Mouse (Mus musculus) ovary, adult 10 weeks (tissue): ENCODE data around the gene Tmem256. TPM values are rescaled to one million over a fixed set of nuclear protein-coding genes. Genes with fewer than 3 reads are reported as not detected.

Source experiments
- polyA plus RNA-seq: library from polyadenylated mRNA; stranded (reverse); fragments of 350-450 nt; fragmentation: Illumina TruSeq; extraction: RNeasy Lipid Tissue Mini Kit (QIAGEN cat#74804); gene quantifications from one replicate; pipeline ENCODE4 v1.2.3, GENCODE M21; 2014

The Tmem256 gene
- 16.6 TPM for polyA plus RNA-seq

DNA sequence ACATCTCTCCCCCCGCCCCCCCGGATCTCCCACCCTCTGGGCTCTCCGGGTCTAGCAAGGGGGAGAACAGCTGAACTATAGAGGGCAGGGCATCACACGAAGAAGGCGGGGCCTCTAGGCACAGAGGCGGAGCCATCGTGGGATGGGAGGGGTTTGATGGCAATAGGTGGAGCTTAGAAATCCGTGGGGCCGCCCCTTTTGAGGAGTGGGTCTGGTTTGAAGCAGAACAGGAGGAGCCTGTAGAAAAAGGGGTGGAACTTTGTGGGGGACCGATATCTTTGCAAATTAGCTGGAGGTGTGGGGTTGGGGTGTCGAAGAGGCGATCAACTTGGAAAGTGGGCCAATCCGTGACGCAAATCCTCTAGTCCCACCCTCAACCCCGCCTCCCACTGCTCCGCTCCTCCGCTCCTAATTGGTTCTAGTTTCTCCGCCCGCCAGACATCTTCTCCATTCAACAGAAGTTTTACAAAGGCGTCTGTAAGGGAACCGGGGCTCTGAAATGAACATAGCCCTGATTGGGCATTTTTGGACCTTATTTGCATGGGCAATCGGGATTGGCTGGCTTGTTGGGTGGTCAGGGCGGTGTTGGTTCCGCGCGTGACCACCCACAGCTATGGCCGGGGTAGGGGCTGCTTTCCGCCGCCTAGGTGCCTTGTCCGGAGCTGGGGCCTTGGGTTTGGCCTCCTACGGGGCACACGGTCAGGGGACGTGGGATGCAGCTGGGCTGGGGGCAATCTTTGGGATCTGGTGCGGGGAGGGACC lies at the start of gene Tmem256:
TSS of gene Tmem256 (plus strand) at position 563 of the 762 bp plus-strand sequence.

DNA sequence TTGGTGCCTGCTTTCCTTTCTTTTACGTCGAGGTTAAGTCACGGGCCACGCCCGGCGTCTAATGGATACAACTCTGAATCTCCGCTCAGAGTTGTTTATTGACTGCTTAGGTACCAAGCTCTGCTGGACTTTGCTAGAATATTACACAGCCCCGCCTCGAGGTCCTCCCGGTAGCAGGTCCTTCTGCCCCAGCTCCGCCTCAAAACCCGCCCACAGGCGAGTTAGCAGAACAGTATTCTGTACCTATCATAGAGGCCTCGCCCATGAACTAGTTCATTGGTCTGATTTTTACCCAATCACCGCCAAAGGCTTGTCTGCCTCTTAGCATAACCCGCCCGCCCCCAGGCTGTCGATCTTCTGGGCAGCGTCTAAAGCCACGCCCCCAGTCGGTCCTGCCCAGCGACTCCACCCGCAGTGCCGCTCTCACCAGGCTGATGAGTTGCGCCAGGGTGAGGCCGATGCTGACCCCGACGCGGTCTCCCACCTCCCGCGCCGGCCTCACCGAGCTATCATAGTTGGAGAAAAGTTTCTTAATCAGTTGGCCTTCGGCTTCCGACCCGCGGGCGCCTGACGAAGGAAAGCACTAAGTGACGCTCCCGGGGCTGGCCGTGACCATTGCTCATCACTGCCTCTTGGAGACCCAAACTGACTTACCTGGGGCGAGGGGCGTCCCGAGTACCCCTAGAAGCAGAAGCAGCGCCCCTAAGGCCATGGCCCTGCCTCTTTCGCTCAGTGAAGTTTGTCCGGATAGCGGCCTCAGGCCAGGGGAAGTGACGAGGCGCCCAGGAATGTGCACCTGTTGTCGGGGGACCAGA lies 42.9 kb upstream of the Tmem256 start, which contains the start of gene Chrnb1:
TSS of gene Chrnb1 (minus strand) at position 776 of the 815 bp plus-strand sequence.

DNA sequence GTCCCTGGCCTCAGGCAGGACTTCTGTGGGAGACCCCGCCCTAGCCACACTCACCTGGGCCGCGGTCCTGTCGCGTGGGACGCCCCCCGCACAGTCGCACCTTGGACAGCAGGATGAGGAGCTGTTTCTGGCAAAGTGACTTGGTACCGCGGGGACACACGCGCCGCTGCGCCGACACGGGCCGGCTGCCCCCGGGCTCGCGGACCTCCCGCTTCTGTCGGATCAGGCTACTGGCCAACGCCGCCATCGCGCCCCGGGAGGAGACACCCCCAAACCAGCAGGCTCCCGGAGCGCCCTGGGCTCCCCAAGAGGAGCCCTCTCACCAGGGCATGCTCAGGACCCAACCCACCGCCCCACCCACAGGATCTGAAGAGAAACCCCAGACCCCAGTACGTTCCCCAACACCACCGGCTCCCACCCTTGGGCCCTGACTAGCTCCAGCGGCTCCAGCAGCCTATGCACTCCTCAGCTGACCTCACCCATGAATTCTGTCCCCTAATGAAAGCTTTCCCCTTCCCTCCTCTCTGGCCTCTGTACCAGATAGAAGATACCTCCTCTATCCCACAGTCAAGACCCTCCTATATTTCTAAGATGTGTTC lies 36.8 kb upstream of the Tmem256 start, which contains the start of gene Fgf11:
TSS of gene Fgf11 (minus strand) at position 479 of the 599 bp plus-strand sequence.

DNA sequence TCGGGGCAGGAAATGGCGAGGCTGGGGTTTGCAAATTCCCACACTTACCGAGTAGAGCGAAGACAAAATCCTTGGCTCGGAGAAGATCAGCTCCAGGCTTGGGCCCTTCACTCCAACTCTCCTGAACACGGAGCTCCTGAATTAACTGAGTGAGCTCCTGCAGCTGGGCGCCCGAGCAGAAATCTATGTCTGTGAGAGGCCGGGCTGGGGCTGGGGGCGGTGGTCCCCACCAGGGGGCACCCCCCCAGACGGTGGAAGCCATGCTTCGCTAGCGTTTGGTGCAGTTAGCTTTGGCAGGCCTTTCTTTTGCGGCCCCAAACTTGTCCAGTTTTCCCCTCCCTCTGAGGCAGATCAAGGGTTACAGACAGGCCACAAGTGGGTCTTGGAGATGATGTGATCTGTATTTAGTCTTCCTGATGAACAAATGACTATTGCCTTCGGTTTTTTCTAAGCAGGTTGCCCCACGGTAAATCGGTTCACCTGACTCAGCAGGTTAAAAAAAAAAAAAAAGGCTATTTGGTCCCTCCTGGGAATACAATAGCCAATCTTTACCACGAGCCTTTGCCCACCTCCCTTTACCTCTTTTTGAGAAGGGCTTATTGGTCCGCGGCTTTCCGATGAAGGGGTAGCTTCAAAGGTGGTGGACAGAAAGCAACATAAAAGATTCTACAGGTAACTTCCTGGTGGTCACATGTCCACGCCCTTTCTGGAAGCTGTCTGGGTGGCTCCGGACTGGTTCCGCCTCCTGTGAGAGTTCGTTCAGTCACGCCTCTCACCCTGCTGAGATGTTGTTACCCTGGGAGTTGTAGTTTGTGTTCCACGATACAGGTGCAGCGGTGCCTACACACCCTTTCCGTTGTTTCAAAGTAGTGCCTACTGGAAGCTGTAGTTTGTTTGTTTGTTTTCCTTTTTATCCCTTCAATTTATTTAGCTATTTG lies 33.1 kb upstream of the Tmem256 start, which contains the start of gene Tmem102:
TSS of gene Tmem102 (minus strand) at position 653 of the 938 bp plus-strand sequence.

DNA sequence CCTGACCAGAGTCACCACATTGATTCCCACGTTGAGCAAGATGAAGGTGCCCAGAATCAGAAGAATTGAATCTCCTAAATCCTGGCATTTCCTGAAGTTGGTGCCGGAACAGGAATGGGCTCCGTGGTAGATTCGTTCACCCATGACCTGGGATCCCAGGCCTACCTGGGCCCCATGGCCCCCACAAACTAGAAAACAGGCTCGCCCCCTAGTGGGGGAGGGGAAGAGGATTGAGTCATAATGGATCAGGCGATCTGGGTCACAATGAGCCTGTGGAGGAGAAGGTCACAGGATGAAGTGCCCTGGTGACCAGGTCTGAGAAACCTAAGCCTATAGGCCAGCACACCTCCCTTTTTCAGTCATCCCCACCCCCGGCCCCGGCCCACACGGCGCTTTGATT lies 23.2 kb upstream of the Tmem256 start, which contains the start of gene Gm39566:
TSS of gene Gm39566 (minus strand) at position 144 of the 400 bp plus-strand sequence.

DNA sequence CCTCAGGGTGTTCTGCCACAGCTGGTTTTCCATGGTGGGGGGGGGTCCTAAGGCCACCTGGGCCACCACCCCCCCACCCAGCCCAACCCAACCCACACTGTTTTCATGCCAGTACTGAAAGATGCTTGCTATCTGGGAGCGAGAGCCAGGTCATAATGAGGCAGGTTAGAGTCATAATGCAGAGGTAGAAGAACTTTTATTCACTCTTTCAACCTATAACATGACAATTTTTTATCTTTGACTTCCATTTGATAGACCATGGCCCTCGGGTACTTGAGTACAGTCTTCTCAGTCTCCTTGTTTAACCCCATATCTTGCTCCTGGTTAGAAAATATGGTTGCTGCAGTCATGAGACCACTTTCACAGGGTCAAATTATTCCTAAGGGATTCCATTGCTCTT lies 19.9 kb upstream of the Tmem256 start, which contains the start of gene Spem2:
TSS of gene Spem2 (minus strand) at position 101 of the 400 bp plus-strand sequence.

DNA sequence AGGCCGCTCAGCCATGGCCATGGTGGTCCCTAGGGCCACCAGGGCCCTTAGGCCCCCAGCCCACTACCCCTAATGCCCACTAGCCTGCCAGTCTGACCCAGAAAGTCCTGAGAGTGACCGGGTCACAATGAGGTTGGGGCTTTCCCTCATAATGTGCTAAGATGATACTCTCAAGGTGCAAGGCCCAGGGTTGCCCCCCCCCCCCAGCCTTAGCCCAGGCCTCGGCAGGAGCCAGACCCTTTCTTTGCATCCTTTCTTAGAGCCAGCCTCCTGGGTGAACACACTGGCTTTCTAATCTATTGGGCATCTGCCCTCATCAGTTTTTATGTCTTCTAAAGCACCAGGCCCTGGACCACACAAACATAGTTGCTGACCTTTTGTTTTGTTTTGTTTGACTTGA lies 16.2 kb upstream of the Tmem256 start, which contains the start of gene Spem1:
TSS of gene Spem1 (minus strand) at position 101 of the 400 bp plus-strand sequence.

DNA sequence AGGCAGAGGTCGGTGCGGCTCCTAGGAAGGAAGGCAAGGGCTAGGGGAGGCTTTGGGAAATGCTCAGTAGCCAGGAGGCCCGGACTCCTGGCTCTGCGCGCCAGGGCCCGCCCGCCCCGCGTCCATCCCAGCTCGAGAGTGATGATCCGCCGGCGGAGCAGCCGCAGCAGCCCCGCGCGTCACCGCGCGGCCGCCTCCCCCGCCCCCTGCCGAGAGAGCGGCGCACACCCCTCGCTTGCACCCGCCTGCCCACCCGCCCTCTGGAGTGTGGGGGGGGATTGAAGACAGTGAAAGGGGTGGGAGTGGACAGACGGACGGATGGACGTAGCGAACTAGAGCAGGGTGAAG lies 736 bp upstream of the Tmem256 start, which contains the start of gene Nlgn2:
TSS of gene Nlgn2 (minus strand) at position 181 of the 348 bp plus-strand sequence.

DNA sequence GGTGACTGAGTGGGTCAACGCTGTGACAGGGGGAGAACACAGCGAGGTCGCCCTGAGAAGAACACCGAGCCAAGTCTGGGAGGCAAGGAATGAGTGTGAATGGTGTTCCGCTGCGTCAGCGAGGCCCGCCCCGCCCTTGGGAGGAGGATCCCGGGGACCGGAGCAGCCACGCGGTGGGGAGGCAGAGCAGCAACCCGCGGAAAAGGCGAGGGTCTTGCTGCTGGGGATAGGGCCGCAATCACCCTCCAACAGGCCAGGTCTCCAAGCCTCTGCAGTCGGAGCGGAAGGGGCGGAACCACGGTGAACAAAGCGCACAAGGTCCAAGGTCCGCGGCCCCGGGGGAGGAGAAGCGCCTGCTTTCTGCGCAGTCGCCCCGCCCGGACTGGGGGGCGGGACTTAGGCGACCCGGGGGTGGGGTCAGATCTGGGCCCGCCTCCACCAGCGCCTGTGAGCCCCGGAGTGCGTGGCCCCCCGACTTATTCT lies 7.9 kb downstream of the Tmem256 start, which contains the start of gene Plscr3:
TSS of gene Plscr3 (plus strand) at position 179 of the 483 bp plus-strand sequence.

DNA sequence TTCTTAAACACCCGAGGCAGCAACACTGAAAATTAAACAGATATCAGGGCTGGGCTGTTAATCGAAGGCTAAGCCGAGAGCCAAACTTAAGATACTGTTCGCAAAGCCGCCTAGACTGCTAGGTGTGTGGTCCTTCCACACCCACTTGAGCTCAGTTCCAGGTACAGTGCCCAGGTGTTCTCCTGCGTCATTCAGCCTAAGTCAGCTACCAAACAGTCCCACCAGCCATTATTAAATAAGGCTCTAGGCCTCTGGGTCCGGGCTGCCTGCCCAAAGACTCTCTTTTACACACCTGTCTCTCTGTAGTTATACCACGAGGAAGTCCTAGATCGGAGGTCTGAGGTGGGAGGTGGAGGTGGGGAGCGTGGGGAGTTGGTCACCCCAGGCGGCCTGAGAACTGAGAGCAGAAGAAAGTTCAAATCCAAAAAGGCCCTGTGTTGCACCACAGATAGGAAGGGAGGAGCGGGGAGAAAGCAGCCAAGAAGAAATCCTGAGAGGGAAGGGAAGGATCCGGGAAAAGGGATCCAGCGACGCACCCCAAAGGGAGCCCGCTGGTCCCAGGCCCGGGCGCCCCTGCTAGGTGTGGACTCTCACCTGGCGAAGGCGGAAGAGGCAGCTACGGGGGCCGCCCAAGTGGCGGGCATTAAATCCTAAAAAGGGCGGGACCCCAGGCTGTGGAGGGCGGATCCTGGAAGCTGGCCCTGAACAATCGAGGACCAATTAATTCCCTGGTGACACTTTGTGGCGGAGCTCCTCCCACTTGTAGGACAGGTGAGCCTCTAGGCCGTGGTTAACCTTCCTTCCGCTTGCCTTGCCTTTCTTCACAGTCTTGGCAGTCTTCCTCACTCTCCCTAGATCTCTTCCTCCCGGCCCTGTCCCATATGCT lies 20.0 kb downstream of the Tmem256 start, which contains the start of gene Tnk1:
TSS of gene Tnk1 (minus strand) at position 618 of the 886 bp plus-strand sequence.

DNA sequence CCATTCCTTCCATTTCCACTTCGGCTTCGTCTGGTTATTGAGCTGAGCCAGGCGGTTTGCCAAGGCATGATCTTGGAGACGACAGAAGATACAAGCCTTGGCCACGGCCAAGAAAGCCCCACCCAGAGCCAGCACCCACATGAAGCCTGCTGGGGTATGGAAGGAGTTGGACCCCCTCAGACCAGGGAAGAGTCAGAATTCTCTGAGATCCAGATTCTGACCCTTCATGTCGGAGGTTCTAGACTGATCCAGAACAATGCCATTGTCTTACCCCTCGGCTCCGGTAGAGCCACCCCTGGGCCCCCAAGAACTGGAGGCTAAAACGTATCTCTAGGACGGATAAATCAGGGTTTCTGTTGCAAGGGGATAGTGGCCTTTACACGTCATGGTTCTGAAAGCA lies 39.6 kb downstream of the Tmem256 start, which contains the start of gene Tmem95:
TSS of gene Tmem95 (minus strand) at position 141 of the 400 bp plus-strand sequence.

DNA sequence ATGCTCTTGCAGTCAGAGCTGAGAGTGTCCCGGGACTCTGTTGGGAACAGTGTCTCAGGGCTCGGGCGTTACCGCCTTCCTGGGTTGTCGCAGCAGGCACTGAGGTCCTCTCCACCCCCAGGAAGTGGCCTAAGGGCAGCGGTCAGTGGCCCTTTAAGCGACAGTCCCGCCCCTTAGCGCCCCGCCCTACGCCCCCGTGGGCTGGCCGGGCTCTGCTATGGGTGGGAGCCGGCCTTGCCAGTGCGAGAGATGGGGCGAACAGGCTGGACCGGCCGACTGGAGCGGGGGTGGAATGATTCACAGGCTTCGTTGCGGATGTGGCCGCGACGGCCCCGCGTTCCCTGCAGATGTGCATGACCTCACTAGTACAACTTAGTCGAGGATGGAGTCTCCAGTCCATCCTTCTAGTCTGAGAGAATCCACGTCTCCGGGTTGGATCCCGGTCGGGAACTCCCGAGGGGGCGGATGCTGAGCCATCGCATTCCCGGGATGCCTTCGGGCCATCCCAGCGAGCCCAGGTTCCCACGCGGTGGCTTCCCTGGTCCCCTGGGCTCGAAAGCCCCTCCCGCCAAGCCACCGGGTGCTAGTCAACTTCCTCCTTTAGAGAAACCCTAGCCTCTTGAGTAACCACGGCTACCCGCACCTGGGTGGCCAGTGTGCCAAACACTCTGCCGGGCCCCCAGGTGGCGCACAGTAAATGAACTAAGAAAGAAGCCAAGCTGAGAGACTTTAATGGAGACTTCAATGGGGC lies 42.7 kb downstream of the Tmem256 start, which contains the start of gene Kctd11:
TSS of gene Kctd11 (minus strand) at position 554 of the 751 bp plus-strand sequence.

Other genes starting within 250 kb of the Tmem256 start
- 165 TPM for gene Atp1b2, start 232.6 kb upstream of the Tmem256 start, polyA plus RNA-seq
- 0.66 TPM for gene Shbg, start 220.6 kb upstream of the Tmem256 start, polyA plus RNA-seq
- gene Sat2, start 216.5 kb upstream of the Tmem256 start, polyA plus RNA-seq: 4.7 TPM
- 11.1 TPM for gene Fxr2, start 205.5 kb upstream of the Tmem256 start, polyA plus RNA-seq
- not detected for gene Sox15, start 183.2 kb upstream of the Tmem256 start, polyA plus RNA-seq
- 13.0 TPM for gene Mpdu1, start 175.9 kb upstream of the Tmem256 start, polyA plus RNA-seq
- 9.4 TPM for gene Cd68, start 172.4 kb upstream of the Tmem256 start, polyA plus RNA-seq
- gene Eif4a1, start 166.1 kb upstream of the Tmem256 start, polyA plus RNA-seq: 723 TPM
- 55.2 TPM for gene Senp3, start 156.4 kb upstream of the Tmem256 start, polyA plus RNA-seq
- 10.7 TPM for gene Tnfsf13, start 152.7 kb upstream of the Tmem256 start, polyA plus RNA-seq
- gene Tnfsf12, start 142.7 kb upstream of the Tmem256 start, polyA plus RNA-seq: 4.0 TPM
- 2.3 TPM for gene Tnfsfm13, start 142.4 kb upstream of the Tmem256 start, polyA plus RNA-seq
- 38.0 TPM for gene Polr2a, start 79.9 kb upstream of the Tmem256 start, polyA plus RNA-seq
- 0.48 TPM for gene Slc35g3, start 76.5 kb upstream of the Tmem256 start, polyA plus RNA-seq
- 26.4 TPM for gene Zbtb4, start 72.6 kb upstream of the Tmem256 start, polyA plus RNA-seq
- 3.4 TPM for gene Chrnb1, start 42.6 kb upstream of the Tmem256 start, polyA plus RNA-seq
- gene Fgf11, start 36.7 kb upstream of the Tmem256 start, polyA plus RNA-seq: 7.0 TPM
- 1.2 TPM for gene Tmem102, start 32.9 kb upstream of the Tmem256 start, polyA plus RNA-seq
- gene Gm39566, start 23.2 kb upstream of the Tmem256 start, polyA plus RNA-seq: not detected
- gene Spem2, start 20.0 kb upstream of the Tmem256 start, polyA plus RNA-seq: not detected
- not detected for gene Spem1, start 16.3 kb upstream of the Tmem256 start, polyA plus RNA-seq
- gene Nlgn2, start 730 bp upstream of the Tmem256 start, polyA plus RNA-seq: 1.4 TPM
- 1.2 TPM for gene Plscr3, start 7.9 kb downstream of the Tmem256 start, polyA plus RNA-seq
- 0.26 TPM for gene Tnk1, start 20.2 kb downstream of the Tmem256 start, polyA plus RNA-seq
- not detected for gene Tmem95, start 39.5 kb downstream of the Tmem256 start, polyA plus RNA-seq
- gene Kctd11, start 42.9 kb downstream of the Tmem256 start, polyA plus RNA-seq: 2.4 TPM
- not detected for gene Acap1, start 57.0 kb downstream of the Tmem256 start, polyA plus RNA-seq
- gene 2810408A11Rik, start 62.5 kb downstream of the Tmem256 start, polyA plus RNA-seq: 2.4 TPM
- gene Neurl4, start 62.6 kb downstream of the Tmem256 start, polyA plus RNA-seq: 4.1 TPM
- gene Gps2, start 75.4 kb downstream of the Tmem256 start, polyA plus RNA-seq: 21.7 TPM
- gene Eif5a, start 83.4 kb downstream of the Tmem256 start, polyA plus RNA-seq: 199 TPM
- 6.4 TPM for gene Ybx2, start 97.3 kb downstream of the Tmem256 start, polyA plus RNA-seq
- gene Slc2a4, start 109.7 kb downstream of the Tmem256 start, polyA plus RNA-seq: 0.63 TPM
- gene Cldn7, start 126.3 kb downstream of the Tmem256 start, polyA plus RNA-seq: 2.6 TPM
- gene Ctdnep1, start 142.6 kb downstream of the Tmem256 start, polyA plus RNA-seq: 63.2 TPM
- gene Elp5, start 144.0 kb downstream of the Tmem256 start, polyA plus RNA-seq: 5.8 TPM
- 449 TPM for gene Gabarap, start 152.6 kb downstream of the Tmem256 start, polyA plus RNA-seq
- 24.2 TPM for gene Phf23, start 157.3 kb downstream of the Tmem256 start, polyA plus RNA-seq
- gene Dvl2, start 162.1 kb downstream of the Tmem256 start, polyA plus RNA-seq: 1.8 TPM
- gene Acadvl, start 176.9 kb downstream of the Tmem256 start, polyA plus RNA-seq: 5.8 TPM
- gene Dlg4, start 178.4 kb downstream of the Tmem256 start, polyA plus RNA-seq: 1.7 TPM
- not detected for gene Asgr1, start 215.6 kb downstream of the Tmem256 start, polyA plus RNA-seq